Mouse (Mus musculus) urinary bladder, postnatal 0 days (tissue): ENCODE data around the gene Tm9sf4. TPM values are rescaled to one million over a fixed set of nuclear protein-coding genes. Genes with fewer than 3 reads are reported as not detected.

Experiments used
- polyA plus RNA-seq: library from polyadenylated mRNA; unstranded; fragments of >200 nt; fragmentation: Nextera tagmentation; extraction: Ambion mirVana; gene quantifications from 2 replicates; pipeline ENCODE4 v1.2.1, GENCODE M21; 2015

Tm9sf4 gene
- 41.6 and 42.8 TPM in 2 replicates for polyA plus RNA-seq

GRCm38 (mm10) chr2:153160844-153161683 lies at the start of gene Tm9sf4:
Tm9sf4 (plus strand) TSS chr2:153161303.

GRCm38 (mm10) chr2:153224946-153225594 lies 64.0 kb downstream of the Tm9sf4 start, which contains the start of gene Tspyl3:
Tspyl3 (minus strand) TSS chr2:153225441.

GRCm38 (mm10) chr2:153241250-153242014 lies 80.3 kb downstream of the Tm9sf4 start, which contains the start of the genes Plagl2 and Pofut1:
Plagl2 (minus strand) TSS chr2:153241426.
Pofut1 (plus strand) TSS chr2:153241533.

Other genes with a start within 250 kb of the Tm9sf4 start
- 0.08 and 0.16 TPM in 2 replicates for gene Mylk2, start 250.0 kb upstream of the Tm9sf4 start, polyA plus RNA-seq
- gene Foxs1, start 228.1 kb upstream of the Tm9sf4 start, polyA plus RNA-seq, result 36.9 and 38.5 TPM in 2 replicates
- gene Dusp15, start 209.6 kb upstream of the Tm9sf4 start, polyA plus RNA-seq, result 0.10 and 0.24 TPM in 2 replicates
- gene Ttll9, start 198.8 kb upstream of the Tm9sf4 start, polyA plus RNA-seq, result not detected in 2 replicates
- 94.7 and 101 TPM in 2 replicates for gene Pdrg1, start 145.9 kb upstream of the Tm9sf4 start, polyA plus RNA-seq
- gene Xkr7, start 129.5 kb upstream of the Tm9sf4 start, polyA plus RNA-seq, result not detected in 2 replicates
- gene Ccm2l, start 95.3 kb upstream of the Tm9sf4 start, polyA plus RNA-seq, result 0.62 and 0.63 TPM in 2 replicates
- 5.2 and 8.6 TPM in 2 replicates for gene Hck, start 52.8 kb upstream of the Tm9sf4 start, polyA plus RNA-seq
- 3.3 and 3.4 TPM in 2 replicates for gene Tspyl3, start 64.1 kb downstream of the Tm9sf4 start, polyA plus RNA-seq
- gene Plagl2, start 80.1 kb downstream of the Tm9sf4 start, polyA plus RNA-seq, result 4.6 and 5.4 TPM in 2 replicates
- gene Pofut1, start 80.2 kb downstream of the Tm9sf4 start, polyA plus RNA-seq, result 3.5 and 3.8 TPM in 2 replicates
- gene Kif3b, start 130.1 kb downstream of the Tm9sf4 start, polyA plus RNA-seq, result 3.7 and 3.8 TPM in 2 replicates
- 6.6 and 6.9 TPM in 2 replicates for gene Asxl1, start 184.5 kb downstream of the Tm9sf4 start, polyA plus RNA-seq